Mouse (Mus musculus) midbrain, embryonic 11.5 days (tissue): ENCODE data around the gene Gm20924. TPM values are rescaled to one million over a fixed set of nuclear protein-coding genes. Genes with fewer than 3 reads are reported as not detected.
"Not testable (repeated sequence)": the region's sequence is repeated elsewhere in the genome, so short reads cannot be mapped to it uniquely, and the experiment has no call there.

Experiments
- ATAC-seq: fragments of 200-750 bp; cut with Nextera tagmentation; 2 replicates; pipeline ENCODE4 v1.8.0; 2017; ENCODE audit warnings: moderate TSS enrichment, moderate library complexity; ENCODE audit not compliant: low FRiP score
- DNase-seq: peaks from one replicate; pipeline ENCODE4 v3.0.0; 2015; ENCODE audit warnings: low spot score; ENCODE audit errors: missing footprints
- H3K27ac ChIP-seq: fragments of 300-500 bp; sonication (generic); 2 replicates; pipeline ENCODE4 v1.5.1; 2014; ENCODE audit warnings: low read depth, low read length
- H3K27me3 ChIP-seq: fragments of 300-500 bp; sonication (generic); 2 replicates; pipeline ENCODE4 v1.6.1; 2014; ENCODE audit warnings: mild to moderate bottlenecking, low read length, moderate library complexity, mixed read lengths; ENCODE audit not compliant: control insufficient read depth, insufficient read depth
- H3K36me3 ChIP-seq: fragments of 300-500 bp; sonication (generic); 2 replicates; pipeline ENCODE4 v1.6.1; 2014; ENCODE audit warnings: mild to moderate bottlenecking, low read length, moderate library complexity, mixed read lengths; ENCODE audit not compliant: control insufficient read depth, insufficient read depth
- H3K4me1 ChIP-seq: fragments of 300-500 bp; sonication (generic); 2 replicates; pipeline ENCODE4 v1.6.1; 2014; ENCODE audit warnings: low read length; ENCODE audit not compliant: control insufficient read depth, insufficient read depth
- H3K4me2 ChIP-seq: fragments of 300-500 bp; sonication (generic); 2 replicates; pipeline ENCODE4 v1.6.1; 2014; ENCODE audit warnings: mild to moderate bottlenecking, moderate library complexity
- H3K4me3 ChIP-seq: fragments of 300-500 bp; sonication (generic); 2 replicates; pipeline ENCODE4 v1.5.1; 2014; ENCODE audit warnings: low read depth, low read length
- H3K9ac ChIP-seq: fragments of 300-500 bp; sonication (generic); 2 replicates; pipeline ENCODE4 v1.6.1; 2014; ENCODE audit warnings: low read length
- H3K9me3 ChIP-seq: fragments of 300-500 bp; sonication (generic); 2 replicates; pipeline ENCODE4 v1.6.1; 2016; ENCODE audit warnings: low read length; ENCODE audit not compliant: control insufficient read depth
- WGBS: fragments of 180-500 bp; shearing (Covaris S2); extraction: QIAGEN DNeasy Blood & Tissue Kit; methylation state at CpG from one replicate; pipeline ENCODE4 v1.1.7; 2014; 5-methylcytosine and 5-hydroxymethylcytosine counted together
- polyA plus RNA-seq: library from polyadenylated mRNA; unstranded; fragments of >200 nt; fragmentation: Nextera tagmentation; extraction: Ambion mirVana; gene quantifications from 2 replicates; pipeline ENCODE4 v1.2.1, GENCODE M21; 2014

Gene Gm20924
- not detected in 2 replicates for polyA plus RNA-seq

GRCm38 (mm10) chrY:65207427-65207826, at the start of gene Gm20924:
Gene Gm20924, minus strand, starts transcription at chrY:65207527.
- H3K4me3 ChIP-seq, H3K27ac ChIP-seq, H3K9me3 ChIP-seq, H3K4me2 ChIP-seq, H3K4me1 ChIP-seq, H3K9ac ChIP-seq, ATAC-seq, DNase-seq, H3K36me3 ChIP-seq, H3K27me3 ChIP-seq: not testable (repeated sequence)
- no CpG with 5 or more reads among the region's 4 CpGs for WGBS

Other genes starting within 250 kb of the Gm20924 start
- gene Gm20736, start 170.2 kb upstream of the Gm20924 start, polyA plus RNA-seq = not detected in 2 replicates